Mouse (Mus musculus) kidney, adult 11 months (tissue): ENCODE results near the gene Creb5.

Experiments used
- DNase-seq: peaks from one replicate; pipeline ENCODE4 v3.0.0; 2022

The Creb5 gene

DNA sequence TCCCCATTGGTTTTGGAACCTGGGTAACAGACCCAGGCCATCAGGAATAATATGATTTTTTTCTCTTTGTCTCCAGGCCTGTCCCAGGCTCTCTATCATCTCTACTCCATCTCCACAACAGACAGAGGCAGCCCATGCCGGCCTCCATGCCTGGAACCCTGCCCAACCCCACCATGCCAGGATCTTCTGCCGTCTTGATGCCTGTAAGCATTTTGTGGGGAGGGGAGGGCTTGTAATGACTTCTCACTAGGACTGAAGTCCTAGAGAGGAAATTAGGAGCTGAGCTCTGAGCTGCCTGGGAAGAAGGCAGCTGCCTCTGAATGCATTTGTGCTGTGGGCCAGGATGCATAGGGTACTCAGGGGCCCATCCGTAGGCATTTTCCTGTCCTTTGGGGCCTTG lies 317.3 kb downstream of the Creb5 start:
- no peak for DNase-seq

DNA sequence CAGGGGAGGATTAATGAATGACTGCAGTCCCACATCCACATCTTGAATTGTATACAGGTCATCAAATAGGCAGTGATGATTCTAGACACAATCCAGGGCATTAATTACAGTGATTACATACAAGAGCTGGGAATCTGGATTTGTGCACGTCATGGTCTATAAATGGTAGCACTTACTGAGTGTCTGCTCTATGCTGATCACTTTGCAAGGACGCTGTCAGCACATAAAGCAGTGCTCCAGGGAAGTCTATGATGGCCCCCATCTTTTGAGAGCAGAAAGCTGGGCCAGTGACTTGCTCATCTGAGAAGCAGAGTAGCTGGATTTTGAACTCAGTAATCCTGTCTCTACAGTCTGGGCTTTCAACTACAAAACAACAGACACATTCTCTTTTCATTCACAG lies 318.1 kb downstream of the Creb5 start:
- DNase-seq, result no peak

DNA sequence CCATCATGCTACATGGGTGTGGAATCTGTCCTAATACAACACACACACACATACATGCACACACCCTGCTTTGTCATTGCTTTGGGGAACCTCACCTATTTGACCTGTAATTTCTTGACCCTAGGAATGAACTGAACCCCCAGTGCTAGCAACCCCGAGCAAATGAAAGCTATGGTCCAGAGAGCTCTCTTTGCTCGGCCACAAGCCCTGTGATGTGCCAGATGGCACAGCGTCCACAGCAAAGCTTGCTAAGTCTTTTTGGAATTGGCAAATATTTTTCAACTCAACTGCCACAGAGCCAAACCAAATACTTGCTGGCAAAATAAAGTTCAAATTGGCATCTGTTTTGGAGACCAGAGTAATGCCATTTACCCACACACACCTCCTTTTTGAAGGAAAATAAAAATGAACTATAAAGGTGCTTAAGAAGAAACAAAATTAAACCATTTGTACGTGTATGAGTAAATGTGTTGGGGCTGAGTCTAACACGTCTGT lies 324.4 kb downstream of the Creb5 start:
- no peak for DNase-seq

DNA sequence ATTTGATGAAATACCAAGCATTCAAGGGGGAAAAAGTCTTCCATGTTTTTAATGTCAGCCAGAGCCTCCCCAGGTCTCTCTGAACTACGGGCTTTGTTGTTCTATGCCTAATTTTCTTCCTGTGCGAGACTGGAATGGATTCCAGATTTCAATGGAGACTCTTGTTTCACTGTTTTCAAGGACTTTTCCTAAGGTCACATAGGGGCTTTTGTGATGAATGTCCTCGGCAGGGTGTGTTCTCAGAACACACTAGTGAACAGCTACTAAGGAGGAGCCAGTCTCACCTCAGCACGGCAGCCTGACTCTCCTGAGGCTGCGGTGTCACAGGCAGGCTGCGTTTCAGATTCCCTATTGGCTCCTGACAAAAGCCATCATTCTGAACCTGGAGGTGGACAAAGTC lies 325.6 kb downstream of the Creb5 start:
- DNase-seq, result no peak

DNA sequence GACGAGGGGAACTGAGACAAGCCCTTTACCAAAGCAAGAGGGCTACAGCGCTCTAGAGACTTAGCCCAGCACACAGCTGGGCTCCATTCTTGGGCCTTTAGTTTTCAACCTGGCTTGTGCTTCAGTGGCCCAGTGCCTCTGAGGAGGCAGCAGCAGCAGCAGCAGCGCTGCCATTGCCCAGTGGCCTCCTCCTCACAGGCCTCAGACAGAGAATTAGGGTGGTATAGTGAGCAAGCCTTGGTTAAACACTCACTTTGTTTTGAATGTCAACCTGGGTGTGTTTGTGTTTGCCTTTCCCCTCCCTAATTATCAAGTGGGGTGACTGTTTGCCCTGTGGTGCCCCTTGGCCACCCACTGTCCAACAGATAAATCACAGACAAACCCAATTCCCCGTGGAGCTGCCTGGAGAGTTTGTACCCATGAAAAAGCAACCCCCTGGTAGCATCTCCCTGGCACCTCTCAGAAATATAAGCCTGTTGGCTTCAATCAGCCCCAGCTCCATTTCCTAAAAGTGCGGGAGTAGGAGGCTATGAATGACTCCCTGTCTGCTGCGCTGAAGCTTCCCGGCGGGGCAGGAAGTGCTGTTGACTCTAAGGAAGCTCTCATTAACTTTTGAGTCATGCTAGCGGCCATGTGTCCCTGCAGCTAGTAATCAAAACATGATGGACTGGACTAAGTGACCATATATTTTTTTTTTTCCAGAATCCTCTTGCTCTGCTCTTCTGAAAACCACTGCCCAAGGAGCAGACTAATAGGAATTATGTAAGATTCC lies 328.6 kb downstream of the Creb5 start:
- no peak for DNase-seq

DNA sequence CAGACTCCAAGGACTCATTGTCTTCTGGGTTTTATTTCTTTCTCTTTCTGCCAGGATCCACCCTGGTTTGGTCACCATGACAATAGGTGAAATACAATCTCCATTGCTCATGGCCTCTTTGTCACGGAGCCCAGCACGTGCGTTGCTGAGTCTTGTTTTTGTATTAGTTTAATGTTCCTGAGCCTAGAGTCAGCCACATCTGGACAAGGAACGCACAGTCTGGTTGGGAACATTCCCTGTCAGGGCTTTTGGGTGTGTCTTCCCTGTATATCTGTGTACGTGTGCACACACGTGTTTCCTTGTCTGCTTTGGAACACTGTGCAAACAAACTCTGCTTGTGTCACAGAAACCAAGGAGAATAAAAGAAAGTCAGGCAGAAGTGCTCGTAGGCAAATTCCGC lies 331.1 kb downstream of the Creb5 start:
- no peak for DNase-seq

DNA sequence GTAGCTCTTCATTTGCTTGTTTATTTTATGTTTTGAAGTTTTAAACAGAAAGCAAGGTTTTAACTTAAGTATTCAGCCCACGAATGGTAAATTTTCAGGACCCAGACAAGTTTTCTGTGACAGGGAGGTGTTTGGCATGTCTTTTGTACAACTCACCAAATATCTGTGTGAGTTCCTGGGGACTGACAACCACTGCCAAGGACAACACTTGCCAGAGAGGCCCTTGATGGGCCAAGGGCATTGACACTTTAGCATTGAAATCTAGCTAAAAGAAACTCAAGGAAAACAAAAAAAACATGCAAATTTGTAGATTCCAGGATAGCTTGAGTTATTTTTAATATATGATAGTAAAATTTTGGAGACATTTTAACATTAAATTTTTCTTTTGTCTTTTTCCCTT lies 332.6 kb downstream of the Creb5 start:
- no peak for DNase-seq

DNA sequence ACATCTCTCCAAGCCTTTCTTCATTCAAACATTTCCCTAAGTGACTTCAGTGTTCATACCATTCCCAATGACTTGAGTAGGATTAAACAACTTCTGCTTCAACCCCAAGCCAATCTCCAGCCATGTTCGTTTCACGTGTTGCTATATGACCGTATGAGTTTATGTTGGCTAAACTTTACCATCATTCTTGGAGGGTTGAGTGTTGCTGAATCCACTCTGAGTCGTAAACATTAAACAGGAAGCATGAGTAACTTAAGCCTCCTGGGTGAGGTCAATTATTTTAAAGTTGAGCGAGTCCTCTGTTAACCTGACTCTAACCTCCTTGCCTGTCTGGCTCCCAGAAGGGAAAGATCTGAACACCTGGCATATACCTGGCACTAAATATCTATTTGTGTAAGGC lies 334.2 kb downstream of the Creb5 start:
- DNase-seq, result no peak

DNA sequence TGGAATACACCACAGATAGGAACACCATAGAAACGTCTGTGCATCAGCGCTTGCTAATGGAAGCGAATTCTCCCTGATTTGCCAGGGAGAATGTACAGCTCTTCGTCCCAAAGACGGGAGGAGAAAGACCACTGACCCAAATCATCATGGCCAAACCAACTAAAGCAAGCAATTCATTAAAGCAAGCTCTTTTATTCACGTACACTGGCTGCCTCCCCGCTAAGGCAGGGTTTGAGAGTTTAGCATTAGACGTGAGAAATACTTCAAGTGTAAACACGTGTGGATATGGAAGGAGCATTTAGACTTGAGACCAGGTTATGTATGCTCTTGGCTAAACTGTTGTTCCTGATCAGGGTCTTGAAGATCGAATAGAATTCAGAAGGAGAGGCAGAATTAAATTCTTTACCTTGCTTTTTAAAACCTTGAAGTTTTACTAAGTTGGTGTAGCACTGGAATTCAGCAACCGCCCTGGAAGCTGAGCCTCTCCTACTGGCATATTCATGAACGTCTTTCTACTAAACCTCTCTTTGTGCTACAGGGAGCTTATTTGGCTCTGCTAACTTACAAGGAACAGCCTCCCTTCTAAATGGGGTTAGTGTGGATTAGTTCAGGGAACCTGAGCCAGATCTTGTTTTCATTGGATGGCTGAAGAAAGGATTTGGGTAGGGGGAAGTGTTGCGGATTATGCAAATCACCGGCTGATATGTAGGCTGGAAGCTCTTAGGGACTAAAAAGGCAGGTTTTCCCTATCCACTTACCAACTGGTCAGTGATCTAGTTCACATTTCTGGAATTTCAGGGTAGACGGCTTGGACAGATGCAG lies 337.6 kb downstream of the Creb5 start:
- DNase-seq, result no peak

DNA sequence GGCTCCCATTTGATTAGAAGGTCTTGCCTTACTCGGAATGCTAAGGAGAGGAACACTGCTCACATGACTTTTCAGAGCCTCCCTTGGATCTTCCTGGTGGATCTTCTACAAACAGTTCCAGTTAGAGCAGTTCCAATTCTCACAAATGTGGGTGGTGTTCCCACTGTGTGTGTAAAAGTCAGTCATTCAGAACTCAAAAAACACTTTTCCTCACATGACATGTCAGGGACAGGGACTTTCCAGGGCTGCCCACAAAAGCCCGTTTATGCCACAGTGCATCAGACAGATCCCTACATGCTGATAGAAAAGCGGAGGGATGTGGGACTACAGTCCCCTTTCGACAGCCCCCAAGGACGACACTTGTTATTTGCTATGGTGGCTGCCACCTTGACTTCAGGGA lies 339.0 kb downstream of the Creb5 start:
- DNase-seq, result no peak

DNA sequence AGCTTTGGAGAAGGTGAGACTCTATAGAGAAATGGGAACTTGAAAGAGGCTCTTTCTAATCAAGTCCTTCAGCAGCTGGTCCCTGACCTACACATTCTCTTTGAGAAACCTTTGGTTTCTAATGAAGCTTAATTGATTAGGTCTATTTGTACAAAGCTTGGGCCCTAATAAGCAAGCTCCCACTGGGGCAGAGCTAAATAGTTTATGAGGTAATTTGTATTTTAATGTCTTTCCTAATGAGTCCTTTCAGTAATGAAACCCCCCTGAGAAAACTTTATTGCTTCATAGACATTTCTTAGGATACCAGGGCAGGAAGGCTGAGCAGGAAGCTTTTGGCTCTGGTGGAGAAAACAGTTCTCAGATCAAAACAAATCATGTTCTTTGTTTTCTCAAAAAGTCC lies 341.6 kb downstream of the Creb5 start:
- DNase-seq, result no peak

DNA sequence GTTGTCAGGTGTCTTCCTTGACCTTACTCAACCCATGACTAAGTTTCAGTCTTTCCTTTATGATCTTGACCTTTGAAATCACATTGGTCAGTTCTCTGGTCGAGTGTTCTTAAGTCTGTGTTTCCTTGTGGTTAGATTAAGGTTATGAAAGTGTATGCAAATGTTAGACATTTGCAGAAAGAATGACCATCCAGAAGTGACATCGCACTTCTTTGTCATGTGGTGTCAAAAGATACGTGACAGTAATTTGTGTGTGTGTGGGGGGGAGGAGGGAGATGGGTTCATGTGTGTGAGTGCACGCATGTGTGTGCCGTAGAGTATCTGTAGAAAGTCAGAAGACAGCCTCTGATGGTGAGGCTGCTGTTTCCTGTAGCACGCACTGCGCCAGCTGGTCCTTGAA lies 348.4 kb downstream of the Creb5 start:
- DNase-seq, result no peak

DNA sequence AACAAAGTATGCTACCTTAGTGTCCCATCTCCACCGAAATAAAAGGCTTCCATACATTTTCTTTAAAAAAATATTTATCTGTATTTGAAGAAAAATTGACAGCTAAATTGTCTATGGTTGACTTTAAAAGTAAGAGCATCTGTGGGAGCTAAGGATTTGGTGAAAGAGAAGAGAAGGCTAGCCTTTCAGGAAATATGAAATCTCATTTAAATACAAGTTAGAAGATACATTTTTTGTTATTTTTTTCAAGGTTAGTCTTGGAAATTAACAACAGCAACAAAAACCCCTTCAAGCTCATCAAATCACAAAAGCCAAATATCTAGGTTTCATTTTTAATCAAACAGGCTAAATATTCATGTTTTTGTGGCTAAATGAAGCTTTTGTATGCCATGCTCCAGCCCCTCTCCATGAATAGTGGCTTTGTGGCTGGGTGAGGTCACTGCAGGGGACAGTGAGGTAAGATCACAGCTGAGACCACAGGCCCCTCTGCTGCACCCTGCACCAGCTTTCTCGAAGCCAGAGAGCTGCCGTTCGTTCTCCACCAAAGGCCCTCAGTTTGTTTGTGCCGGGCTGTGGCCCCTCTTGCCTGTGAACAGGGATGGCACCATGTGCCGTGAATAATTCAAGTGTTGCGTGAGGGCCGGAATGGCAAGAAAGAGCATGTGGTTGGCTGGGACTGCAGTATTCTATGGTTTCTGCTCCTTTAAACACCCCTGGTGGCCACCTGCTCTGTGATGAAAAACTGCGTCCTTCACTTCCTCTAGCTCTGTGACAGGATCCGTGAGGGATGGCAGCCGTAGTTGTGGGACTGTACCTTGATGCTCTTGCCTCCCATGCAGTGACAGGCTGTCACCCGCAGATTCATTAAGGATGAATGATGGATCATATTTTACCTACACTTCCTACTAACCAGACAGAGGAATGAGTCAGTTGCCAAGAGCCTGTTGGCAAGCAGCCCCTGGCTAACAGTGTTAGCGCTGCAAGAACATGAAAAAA lies 350.6 kb downstream of the Creb5 start:
- DNase-seq, result no peak

DNA sequence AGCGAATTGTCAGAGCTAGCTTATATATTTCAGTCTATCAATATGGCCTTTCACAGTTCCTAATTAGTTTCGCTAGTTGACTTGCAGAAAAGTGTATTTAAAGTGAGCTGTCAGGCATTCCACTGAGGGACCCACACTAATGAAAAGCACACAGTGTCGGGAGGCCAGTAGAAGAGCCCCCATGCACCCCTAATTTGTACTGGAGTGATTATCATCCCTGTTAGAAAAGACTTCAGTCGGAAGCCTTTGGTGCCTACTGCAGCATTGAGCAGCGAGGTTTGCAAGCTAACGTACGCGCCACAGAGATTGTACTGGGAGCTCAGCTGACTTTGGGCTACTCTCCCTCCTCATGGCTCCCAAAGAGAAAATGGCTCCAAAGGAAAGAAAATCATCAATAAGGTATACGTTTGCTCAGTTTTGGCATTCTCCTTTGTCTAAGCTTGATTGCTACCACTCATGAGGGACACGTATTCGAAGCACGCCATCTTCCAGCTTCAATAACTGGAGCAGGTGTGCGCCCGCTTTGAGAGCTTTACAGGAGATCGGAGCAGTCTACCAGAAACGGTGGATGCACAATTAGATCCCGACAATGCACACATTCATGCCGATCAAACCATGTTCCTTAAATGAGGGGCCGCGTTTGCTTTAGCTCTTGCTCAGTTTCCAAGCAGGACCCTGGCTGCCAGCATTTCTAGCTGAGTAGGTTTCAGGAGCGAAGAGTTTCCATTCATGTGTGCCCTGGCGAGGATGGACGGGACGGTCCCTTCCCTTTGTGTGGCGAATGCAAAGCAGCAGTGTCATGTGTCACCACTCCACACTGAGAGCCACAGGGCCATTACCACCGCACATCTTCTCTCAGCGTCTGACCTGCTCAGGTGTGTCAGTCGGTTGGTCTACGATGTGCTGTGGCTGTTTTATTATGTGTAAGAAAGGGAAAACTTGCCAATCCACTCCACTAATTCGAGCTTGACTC lies 354.8 kb downstream of the Creb5 start:
- no peak for DNase-seq

DNA sequence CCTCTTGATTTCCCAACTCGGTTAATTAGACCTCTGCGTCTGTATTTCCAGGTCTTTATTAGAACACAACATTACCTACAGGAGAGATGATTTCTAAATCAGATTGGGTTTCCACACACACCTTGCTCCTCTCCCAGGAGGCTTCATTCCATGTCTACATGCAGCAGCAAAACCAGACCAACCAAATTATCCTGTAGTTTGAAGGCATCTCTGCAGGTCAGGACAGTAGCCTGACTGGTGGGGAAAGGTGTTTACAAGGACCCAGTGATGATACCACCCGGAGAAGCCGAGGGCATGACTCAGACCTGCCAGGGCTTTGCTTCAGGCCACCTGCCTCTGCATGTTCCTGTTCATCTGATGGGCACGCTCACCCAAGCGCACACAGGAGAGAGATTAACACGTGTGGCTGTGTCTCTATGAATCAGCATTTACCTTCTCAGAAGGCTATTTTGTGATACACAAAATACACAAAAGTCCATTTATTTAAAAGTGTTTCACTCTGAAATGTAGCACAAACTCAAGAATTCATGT lies 355.8 kb downstream of the Creb5 start:
- no peak for DNase-seq

DNA sequence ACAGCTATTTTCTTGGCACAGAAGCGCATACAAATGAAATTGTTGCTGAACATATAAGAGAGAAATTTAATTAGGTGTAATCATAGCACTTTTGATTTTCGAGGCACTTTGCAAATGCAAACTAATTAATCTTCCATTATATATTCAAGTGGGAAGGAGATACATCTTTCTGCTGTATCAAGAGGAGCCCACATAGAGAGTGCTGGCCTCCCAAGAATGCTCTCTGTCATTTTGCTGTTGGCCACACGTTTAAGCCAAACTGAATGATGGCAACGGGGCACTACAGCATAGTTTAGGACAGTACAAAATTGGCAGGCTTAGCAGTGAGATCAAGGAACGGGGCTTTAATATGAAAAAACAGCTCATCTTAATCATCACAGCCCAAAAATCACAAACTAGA lies 356.4 kb downstream of the Creb5 start:
- no peak for DNase-seq

DNA sequence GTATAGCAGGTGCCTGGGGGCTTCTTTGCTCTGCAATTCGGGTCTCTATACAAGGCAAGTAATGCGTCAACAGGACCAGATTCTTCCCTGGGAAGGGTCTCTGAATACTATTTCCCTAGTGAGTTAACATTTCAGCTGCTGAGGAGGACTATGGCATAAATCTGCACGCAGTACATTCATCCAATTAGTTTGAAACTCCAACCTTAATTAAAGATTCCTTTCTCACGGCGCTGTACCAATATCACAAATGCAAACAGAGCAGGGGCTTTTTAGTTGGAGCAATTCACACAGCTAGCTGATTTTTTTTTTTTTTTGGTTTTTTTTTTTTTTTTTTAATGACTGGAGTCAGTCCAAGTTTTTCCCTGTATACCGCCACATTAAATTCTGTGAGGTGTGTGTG lies 357.0 kb downstream of the Creb5 start:
- no peak for DNase-seq

DNA sequence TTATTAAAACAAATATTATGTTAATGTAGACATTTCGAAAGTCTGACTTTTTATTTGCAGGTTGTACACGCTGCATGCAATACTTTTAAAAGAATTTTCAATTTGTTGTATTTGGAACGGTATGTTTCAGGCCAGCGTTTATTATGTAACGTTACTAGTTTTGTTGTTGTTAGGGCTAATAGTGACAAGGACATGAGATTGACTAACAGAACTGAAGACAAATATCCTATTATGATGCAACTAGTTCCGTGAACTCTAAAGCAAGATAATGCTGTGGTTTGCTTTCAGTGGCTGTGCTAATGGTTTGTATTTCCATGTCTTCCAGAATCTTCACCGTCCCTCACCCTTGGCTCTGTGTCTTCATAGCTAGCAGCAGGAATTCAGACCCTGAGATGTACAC lies 357.9 kb downstream of the Creb5 start:
- no peak for DNase-seq

DNA sequence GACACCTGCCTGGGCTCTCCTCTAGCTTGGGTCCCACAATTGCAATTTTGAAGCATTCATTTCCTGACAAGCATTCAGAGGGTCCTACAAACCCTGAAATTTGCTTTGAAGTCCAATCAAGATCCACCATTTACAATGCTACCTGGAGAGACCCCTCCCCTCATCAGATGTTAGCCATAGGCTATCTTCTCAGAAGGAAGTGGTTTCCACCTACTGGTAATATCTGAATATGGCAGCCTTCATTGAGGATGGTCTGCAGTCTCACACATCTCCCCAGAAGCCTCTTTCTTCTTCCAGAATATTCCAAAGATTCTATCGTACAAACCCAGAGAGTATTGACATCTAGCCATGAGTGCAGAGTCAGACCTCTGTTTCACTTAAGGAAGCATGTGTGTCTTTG lies 362.7 kb downstream of the Creb5 start:
- DNase-seq, result no peak

DNA sequence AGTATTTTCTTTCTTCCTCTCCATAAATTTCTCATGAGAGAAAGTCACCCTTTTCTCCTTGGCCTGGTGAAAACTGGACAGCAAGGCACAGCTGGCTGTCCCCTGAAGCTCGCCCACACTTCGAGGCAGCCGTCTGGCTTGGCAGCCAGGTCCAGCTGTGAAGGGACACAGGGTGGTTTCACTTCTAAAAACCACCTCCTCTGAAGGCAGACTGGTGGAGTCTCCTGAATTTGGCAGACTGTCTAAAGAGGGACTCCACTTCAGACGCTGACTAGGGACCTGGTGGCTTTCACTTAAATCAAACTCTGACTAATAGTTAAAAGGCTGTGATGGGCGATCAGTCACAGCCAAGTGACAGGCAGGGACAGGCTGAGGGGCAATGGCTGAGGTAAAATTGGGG lies 365.6 kb downstream of the Creb5 start:
- no peak for DNase-seq

DNA sequence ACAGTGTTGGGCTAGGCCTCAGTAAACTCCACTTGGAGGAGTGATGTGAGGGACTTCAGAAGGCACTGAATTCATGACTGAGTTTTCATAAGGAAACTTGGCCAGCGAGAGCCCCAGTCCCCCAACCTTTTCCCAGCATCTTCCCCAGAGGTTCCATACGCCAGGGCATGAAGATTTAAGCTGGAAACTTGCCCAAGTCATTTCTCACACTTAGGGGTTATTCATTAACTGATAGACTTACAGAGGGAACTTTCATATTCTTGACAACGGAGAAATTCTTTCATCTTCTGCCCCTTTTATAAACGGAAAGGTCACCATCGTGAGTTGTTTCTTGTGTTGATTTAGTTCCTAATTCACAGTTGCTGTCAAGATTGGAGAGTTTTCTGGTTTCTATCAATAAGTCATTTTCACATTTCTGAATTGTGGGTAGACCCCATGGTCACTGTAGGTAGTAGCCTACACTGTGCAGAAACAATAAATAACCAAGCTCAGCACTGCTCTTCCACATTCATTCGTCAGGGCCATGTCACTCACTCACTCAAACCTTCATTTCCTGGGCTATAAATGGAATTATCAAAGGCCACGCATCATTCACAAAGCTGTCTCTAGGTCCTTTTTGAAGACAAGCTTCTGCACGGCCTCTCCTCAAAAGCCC lies 366.8 kb downstream of the Creb5 start:
- DNase-seq, result no peak
